Mouse (Mus musculus): ENCODE results near the gene Rps28. TPM values are rescaled to one million over a fixed set of nuclear protein-coding genes. Genes with fewer than 3 reads are reported as not detected.

Rps28 gene
- polyA plus RNA-seq, 1 experiment from 2014 or later = 1,207 TPM

DNA sequence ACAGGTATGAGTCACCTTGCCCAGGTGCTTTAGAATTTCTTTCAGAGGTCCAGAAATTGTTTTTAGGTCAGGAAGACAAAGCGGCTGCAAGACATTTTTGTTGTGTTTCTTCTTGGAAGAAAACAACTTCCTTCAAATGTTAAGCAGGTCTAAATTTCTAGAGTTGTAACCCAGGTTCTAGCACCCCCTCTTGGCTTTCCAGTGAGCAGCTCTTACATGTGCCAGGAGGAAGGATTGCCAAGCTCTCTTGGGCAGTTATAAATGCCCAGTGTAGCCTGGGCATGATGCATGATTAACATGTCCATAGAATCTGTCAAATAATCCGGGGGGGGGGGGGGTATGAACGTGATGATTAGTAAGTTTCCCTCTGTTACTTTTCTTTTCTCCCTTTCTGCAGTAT is 26.1 kb downstream of the Rps28 start:
- peak; percentile 69 for ATAC-seq
- in situ Hi-C loops (cut with MboI; ENCODE audit: low pct_unique_long_range_greater_than_20kb) = no loop called here
- DNase-seq (ENCODE audit: low read depth, low spot score) = no peak
- CTCF ChIA-PET = interaction anchor here (0.6 to 1.3 kb wide), 6 partner anchors 38 to 125 kb away, joined by 3 to 7 read pairs (median 3); partner anchors contain the start of gene Rab11b
- peak; percentile 77 for TF ChIP-seq CTCF (IDR thresholded peaks at IDR 0.05)
- POLR2A ChIA-PET = interaction anchor here (0.5 kb wide), 1 partner anchor 27 kb away, joined by 3 read pairs; no protein-coding TSS in a partner anchor
- H3K27me3 ChIP-seq = no peaks in the 10 kb centered on the region

DNA sequence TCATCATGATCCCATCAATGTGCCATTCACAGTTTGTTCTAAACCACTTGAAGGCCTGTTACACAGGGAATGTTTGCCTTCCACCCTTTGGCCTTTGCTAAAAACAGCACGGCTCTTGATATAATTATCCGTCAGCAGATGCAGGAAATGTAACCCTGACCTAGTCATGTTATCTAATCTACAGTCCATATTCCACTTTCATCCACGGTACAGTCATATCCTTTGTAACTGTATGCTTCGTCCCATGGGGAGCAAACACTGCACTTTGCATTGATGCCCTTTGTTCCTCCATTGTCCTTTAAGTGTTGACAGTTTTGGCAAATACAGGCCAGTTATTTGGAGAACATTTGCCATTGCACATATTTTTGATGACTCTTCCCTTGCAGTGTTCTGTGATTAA is 35.6 kb downstream of the Rps28 start:
- ChIA-PET CTCF (no interaction called here), POLR2A (interaction anchor here (0.6 kb wide), 1 partner anchor 31 kb away, joined by 3 read pairs; no protein-coding TSS in a partner anchor)
- in situ Hi-C loops (cut with MboI; ENCODE audit: low pct_unique_long_range_greater_than_20kb) = no loop called here
- no peak for TF ChIP-seq CTCF (IDR thresholded peaks at IDR 0.05)
- no peak for DNase-seq (ENCODE audit: low read depth, low spot score)
- ATAC-seq = no peak
- H3K27me3 ChIP-seq = no peaks in the 10 kb centered on the region

DNA sequence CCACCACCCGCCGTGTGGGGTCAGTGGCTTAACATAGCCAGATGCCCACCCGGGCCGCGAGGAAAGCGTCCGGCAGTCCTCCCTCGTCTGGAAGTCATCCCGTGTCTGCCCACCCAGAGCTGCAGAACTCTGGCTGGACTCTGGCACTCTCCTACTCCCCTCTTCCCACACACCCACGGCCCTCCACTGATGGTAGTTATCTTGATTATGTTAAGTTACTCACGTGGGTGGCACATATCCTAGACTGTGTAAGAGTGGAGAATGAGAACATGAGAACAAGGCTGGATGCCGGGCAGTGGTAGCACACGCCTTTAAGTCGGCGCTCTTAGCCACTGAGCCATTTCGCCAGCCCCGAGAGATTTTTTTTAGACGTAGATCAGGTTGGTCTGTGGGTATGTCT is 38.0 kb downstream of the Rps28 start:
- CTCF ChIA-PET = no interaction called here

DNA sequence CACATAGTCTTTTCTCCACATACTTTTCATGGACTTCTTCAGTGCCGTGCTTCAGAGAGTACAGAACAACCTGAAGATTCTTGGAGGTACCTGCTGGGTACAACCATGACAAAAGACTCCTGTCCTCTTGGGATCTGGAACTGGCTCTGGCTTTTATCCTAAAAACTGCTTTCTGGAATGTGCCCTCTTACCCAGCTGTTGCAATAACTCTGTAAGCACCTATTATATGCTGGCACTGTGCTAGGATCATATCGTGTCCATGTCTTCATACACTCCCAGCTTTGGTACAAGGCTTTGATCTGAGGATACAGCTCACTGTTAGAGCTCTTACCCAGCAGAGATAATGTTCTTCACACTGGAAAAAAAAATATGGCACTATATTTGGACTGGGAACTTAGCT is 39.4 kb downstream of the Rps28 start:
- ChIA-PET POLR2A (interaction anchor here (1.5 kb wide), 1 partner anchor 25 kb away, joined by 4 read pairs; the partner anchor contains the start of gene Rab11b), CTCF (interaction anchor here (1.1 kb wide), 1 partner anchor 24 kb away, joined by 3 read pairs; the partner anchor contains the start of gene Rab11b)
- no peak for TF ChIP-seq CTCF (IDR thresholded peaks at IDR 0.05)
- ATAC-seq (no peak), DNase-seq (ENCODE audit: low read depth, low spot score) (no peak)
- in situ Hi-C loops (cut with MboI; ENCODE audit: low pct_unique_long_range_greater_than_20kb) = loop anchor here (5.0 kb wide), 1 partner anchor 38 kb away; no protein-coding TSS in a partner anchor
- H3K27me3 ChIP-seq = no peaks in the 10 kb centered on the region

More for the DNA sequence above, 38.0 kb downstream of the Rps28 start:
- no peak for DNase-seq (ENCODE audit: low read depth, low spot score)
- no peaks in the 10 kb centered on the region for H3K27me3 ChIP-seq
- in situ Hi-C loops (cut with MboI; ENCODE audit: low pct_unique_long_range_greater_than_20kb) = no loop called here
- no peak for TF ChIP-seq CTCF (IDR thresholded peaks at IDR 0.05)
- POLR2A ChIA-PET = no interaction called here
- no peak for ATAC-seq

DNA sequence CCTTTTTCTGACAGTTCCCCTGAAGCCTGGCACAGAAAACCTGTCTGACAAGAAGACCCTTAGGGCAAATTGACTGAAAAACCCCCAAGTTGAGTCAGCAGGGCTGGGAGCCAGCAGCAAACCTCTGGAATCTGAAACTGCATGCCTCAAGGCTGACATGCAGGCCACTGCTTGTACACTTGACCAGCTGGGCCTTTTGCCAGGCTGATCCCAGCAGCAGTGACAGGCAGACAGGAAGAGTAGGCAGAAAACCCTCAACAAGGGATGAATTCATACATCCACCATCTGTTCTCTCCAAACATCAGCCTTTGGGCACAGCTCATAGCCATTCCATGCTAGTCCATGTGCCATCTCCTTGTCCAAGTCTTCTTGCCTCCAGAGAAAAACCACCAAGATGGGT is 41.0 kb downstream of the Rps28 start:
- ChIA-PET POLR2A (interaction anchor here (2.1 kb wide), 1 partner anchor 24 kb away, joined by 7 read pairs; the partner anchor contains the start of gene Rab11b), CTCF (interaction anchor here (1.0 to 2.1 kb wide), 4 partner anchors 12 to 44 kb away, joined by 3 to 6 read pairs (median 4); partner anchors contain the start of gene Rab11b)
- in situ Hi-C loops (cut with MboI; ENCODE audit: low pct_unique_long_range_greater_than_20kb) = loop anchor here (5.0 kb wide), 1 partner anchor 36 kb away; no protein-coding TSS in a partner anchor
- H3K27me3 ChIP-seq = no peaks in the 10 kb centered on the region
- DNase-seq (ENCODE audit: low read depth, low spot score) (peak; percentile 99), ATAC-seq (peak; percentile 85)
- TF ChIP-seq CTCF (IDR thresholded peaks at IDR 0.05) = no peak

DNA sequence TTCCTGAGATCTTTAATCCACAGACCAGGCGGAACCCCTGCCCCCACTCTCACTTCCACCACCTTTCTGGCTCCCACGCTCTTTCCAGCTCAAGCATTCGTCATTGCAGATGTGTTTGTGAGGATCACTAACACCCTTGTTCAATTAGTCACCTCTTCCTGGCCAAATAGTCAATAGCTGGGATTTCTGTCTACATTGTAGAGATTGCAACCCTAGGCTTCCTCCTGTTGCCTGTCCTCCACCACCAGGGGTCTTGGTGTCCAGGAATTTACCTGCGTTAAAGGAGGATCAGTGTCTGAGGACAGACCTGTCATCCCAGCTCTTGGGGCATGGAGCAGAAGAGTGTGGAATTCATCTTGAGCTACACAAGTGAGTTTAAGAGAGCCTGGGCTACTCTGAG is 42.3 kb downstream of the Rps28 start:
- DNase-seq (ENCODE audit: low read depth, low spot score) (no peak), ATAC-seq (no peak)
- ChIA-PET POLR2A (interaction anchor here (0.8 to 2.1 kb wide), 3 partner anchors 22 to 31 kb away, joined by 3 to 7 read pairs (median 3); partner anchors contain the start of gene Rab11b), CTCF (interaction anchor here (1.7 to 2.1 kb wide), 2 partner anchors 22 to 24 kb away, joined by 4 to 6 read pairs; partner anchors contain the start of gene Rab11b)
- in situ Hi-C loops (cut with MboI; ENCODE audit: low pct_unique_long_range_greater_than_20kb) = loop anchor here (5.0 kb wide), 1 partner anchor 35 kb away; no protein-coding TSS in a partner anchor
- no peaks in the 10 kb centered on the region for H3K27me3 ChIP-seq
- no peak for TF ChIP-seq CTCF (IDR thresholded peaks at IDR 0.05)

DNA sequence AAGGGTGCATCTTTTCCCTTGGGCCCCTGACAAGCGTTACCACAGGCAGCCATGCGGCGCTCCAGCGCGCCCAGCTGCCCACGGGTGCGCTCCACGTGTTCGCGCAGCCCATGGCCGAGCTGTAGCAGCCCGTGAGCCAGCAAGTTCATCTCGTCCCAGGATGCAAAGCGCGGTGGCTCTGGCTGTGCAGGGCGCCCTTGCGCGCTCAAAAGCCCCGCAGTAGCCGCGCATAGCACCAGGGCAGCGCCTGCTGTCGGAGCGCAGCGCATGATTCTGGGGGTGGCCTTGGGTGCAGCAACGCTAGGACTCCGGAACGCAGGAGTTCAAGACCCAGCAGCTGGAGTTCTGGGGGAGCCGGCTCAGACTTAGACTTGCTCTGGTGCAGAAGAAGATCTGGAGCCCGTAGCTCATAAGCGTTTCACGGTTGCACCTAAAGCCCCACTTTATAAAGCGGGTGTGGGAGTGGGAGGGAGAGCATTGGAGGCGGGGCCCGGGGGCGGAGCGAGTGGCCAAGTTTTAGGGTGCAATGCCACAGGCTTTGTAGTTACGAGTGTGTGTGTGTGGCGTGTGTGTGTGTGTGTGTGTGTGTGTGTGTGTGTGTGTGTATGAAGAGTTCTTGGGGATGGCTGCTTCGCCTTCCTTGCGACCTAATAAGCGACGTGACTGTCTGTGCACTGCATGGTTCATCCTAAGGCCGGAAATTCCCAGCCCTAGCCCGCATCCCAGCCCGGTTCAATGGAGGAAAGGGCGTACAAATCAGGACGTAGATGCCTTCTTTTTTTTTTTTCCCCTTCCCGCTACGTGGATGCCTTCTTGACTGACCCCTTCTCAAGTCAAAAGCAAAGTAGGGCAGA is 43.0 kb downstream of the Rps28 start, which contains the start of gene Angptl4:
Gene Angptl4 (minus strand): TSS at position 707 of the 854 bp plus-strand sequence.
- TF ChIP-seq CTCF (IDR thresholded peaks at IDR 0.05) = no peak
- no peaks in the 10 kb centered on the region for H3K27me3 ChIP-seq
- POLR2A ChIA-PET = interaction anchor here (2.1 kb wide), 1 partner anchor 22 kb away, joined by 7 read pairs; the partner anchor contains the start of gene Rab11b
- in situ Hi-C loops (cut with MboI; ENCODE audit: low pct_unique_long_range_greater_than_20kb) = loop anchor here (5.0 kb wide), 1 partner anchor 34 kb away; no protein-coding TSS in a partner anchor
- ATAC-seq (no peak), DNase-seq (ENCODE audit: low read depth, low spot score) (no peak)
- CTCF ChIA-PET = interaction anchor here (2.1 kb wide), 1 partner anchor 23 kb away, joined by 6 read pairs; no protein-coding TSS in a partner anchor

DNA sequence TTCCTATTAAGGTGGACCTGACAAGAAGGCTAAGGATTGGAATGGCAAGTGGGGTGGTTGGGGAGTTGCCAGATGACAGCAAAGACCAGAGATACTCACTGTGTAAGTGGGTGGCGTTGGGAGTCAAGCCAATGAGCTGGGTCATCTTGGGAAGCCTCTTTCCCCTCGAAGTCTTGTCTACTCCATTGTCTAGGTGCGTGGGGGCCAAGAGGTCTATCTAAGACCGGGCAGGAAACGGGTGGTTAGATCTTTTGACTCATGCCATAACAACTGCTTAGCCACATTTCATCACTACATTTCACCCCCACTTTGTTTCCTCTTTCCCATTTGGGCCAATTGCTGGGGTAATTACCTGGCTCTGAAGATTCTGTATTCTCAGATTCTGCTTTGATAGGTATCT is 43.9 kb downstream of the Rps28 start:
- ATAC-seq = no peak
- ChIA-PET CTCF (no interaction called here), POLR2A (interaction anchor here (1.2 kb wide), 1 partner anchor 44 kb away, joined by 4 read pairs; the partner anchor contains the start of genes Ndufa7 and Rps28)
- H3K27me3 ChIP-seq = no peaks in the 10 kb centered on the region
- DNase-seq (ENCODE audit: low read depth, low spot score) = no peak
- in situ Hi-C loops (cut with MboI; ENCODE audit: low pct_unique_long_range_greater_than_20kb) = loop anchor here (5.0 kb wide), 1 partner anchor 33 kb away; no protein-coding TSS in a partner anchor
- TF ChIP-seq CTCF (IDR thresholded peaks at IDR 0.05) = no peak

DNA sequence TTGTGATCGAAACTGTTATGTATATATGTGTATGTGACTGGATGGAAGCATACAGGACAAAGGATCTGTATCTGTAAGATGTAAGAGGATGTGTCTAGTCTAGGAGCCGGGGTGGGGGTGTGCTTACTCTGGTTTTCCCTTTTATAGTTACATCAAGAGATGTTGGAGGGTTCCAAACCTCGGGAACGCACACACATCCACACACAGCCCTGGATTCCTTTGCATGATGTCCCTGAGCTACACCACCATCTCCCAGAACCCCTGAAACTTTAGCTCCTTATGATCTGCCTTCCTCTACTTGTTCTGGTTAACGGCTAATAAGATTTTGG is 44.4 kb downstream of the Rps28 start:
- POLR2A ChIA-PET = interaction anchor here (1.2 kb wide), 1 partner anchor 45 kb away, joined by 4 read pairs; the partner anchor contains the start of genes Ndufa7 and Rps28
- no peak for TF ChIP-seq CTCF (IDR thresholded peaks at IDR 0.05)
- in situ Hi-C loops (cut with MboI; ENCODE audit: low pct_unique_long_range_greater_than_20kb) = loop anchor here (5.0 kb wide), 1 partner anchor 33 kb away; no protein-coding TSS in a partner anchor
- CTCF ChIA-PET = interaction anchor here (0.9 to 3.2 kb wide), 5 partner anchors 19 to 47 kb away, joined by 3 to 14 read pairs (median 5); partner anchors contain the start of gene Rab11b
- ATAC-seq (no peak), DNase-seq (ENCODE audit: low read depth, low spot score) (no peak)
- H3K27me3 ChIP-seq = no peaks in the 10 kb centered on the region

Data from Patski (cell line).